Mouse (Mus musculus) liver, postnatal 0 days (tissue): ENCODE results near the gene Mpeg1.

Experiments
- CTCF ChIP-seq: sonication (generic); IDR thresholded peaks from 2 replicates; pipeline ENCODE4 v1.5.1; 2016; ENCODE audit warnings: antibody characterized with exemption, low read depth
- EP300 ChIP-seq: IDR thresholded peaks from 2 replicates; pipeline ENCODE4 v1.6.1; 2016; ENCODE audit warnings: antibody characterized with exemption, low read depth, mild to moderate bottlenecking

- TF ChIP-seq CTCF: no peak
- no peak for TF ChIP-seq EP300
Measured at GRCm38 (mm10) chr19:12440103-12440725, 20.4 kb upstream of the Mpeg1 start.
